Mouse (Mus musculus) adrenal gland, adult 8-10 months (tissue): ENCODE data around the gene Zglp1. TPM values are rescaled to one million over a fixed set of nuclear protein-coding genes. Genes with fewer than 3 reads are reported as not detected.

Experiments used
- DNase-seq: peaks from one replicate; pipeline ENCODE4 v3.0.0; 2022
- microRNA-seq, 2 experiments: library from miRNA; unstranded; fragments of <30 nt; microRNA quantifications; one replicate each; pipeline ENCODE4 v1.2.0; 2022
- total RNA-seq, 4 experiments: library from RNA; stranded (reverse); gene quantifications; 2 replicates each; pipeline ENCODE4 v1.2.4; 2022

Gene Zglp1
- total RNA-seq, 4 experiments from 2014 or later: 0.70 TPM; not detected in 3

GRCm38 (mm10) chr9:21025258-21025810, 41.6 kb downstream of the Zglp1 start:
- no peak for DNase-seq

GRCm38 (mm10) chr9:21022726-21023125, 44.2 kb downstream of the Zglp1 start:
- no peak for DNase-seq

- DNase-seq: no peak
These were observed 44.6 kb downstream of the Zglp1 start for GRCm38 (mm10) chr9:21022288-21022687.

GRCm38 (mm10) chr9:21021363-21021762, 45.5 kb downstream of the Zglp1 start:
- DNase-seq: no peak

- DNase-seq: no peak
These were observed 48.3 kb downstream of the Zglp1 start for GRCm38 (mm10) chr9:21018600-21018999.

- no peak for DNase-seq
These were observed 49.7 kb downstream of the Zglp1 start for GRCm38 (mm10) chr9:21017177-21017575.

GRCm38 (mm10) chr9:21016331-21017176, 50.3 kb downstream of the Zglp1 start:
- no peak for DNase-seq

- DNase-seq: peak; percentile 49
These were observed 51.2 kb downstream of the Zglp1 start, which contains the start of gene Icam1 for GRCm38 (mm10) chr9:21015571-21016130. Icam1 (plus strand) TSS chr9:21015985.

GRCm38 (mm10) chr9:21014691-21015570, 52.0 kb downstream of the Zglp1 start:
- no peak for DNase-seq

Small RNA genes within 50 kb of the gene (microRNA-seq; reads per million reads assigned to microRNA genes)
- gene Mir1900 (0 reads per million in 2 experiments), gene Mir7082 (0.35 to 0.50 reads per million in 2 experiments)

Other genes with a start within 250 kb of the Zglp1 start
- gene Rdh8, start 248.6 kb downstream of the Zglp1 start, total RNA-seq: not detected
- gene A230050P20Rik, start 198.5 kb downstream of the Zglp1 start, total RNA-seq: 10 to 100 TPM; 17.8 to 48.3 (median 32.4) TPM
- 1 to 10 TPM; 2.7 to 4.8 (median 3.2) TPM for gene Angptl6, start 187.4 kb downstream of the Zglp1 start, total RNA-seq
- gene Ppan, start 178.9 kb downstream of the Zglp1 start, total RNA-seq: 10 to 100 TPM; 27.8 to 43.1 (median 35.8) TPM
- gene Eif3g, start 168.5 kb downstream of the Zglp1 start, total RNA-seq: 100 to 1,000 TPM; 152 to 182 (median 170) TPM
- 10 to 100 TPM; 39.6 to 63.8 (median 47.8) TPM for gene Dnmt1, start 107.2 kb downstream of the Zglp1 start, total RNA-seq
- 10 to 100 TPM; 18.8 to 36.9 (median 26.6) TPM for gene S1pr2, start 90.3 kb downstream of the Zglp1 start, total RNA-seq
- 100 to 1,000 TPM; 124 to 131 (median 129) TPM for gene Mrpl4, start 64.4 kb downstream of the Zglp1 start, total RNA-seq
- gene Icam1, start 51.1 kb downstream of the Zglp1 start, total RNA-seq: 10 to 100 TPM; 14.9 to 33.1 (median 22.2) TPM
- 1 to 10 TPM; 1.6 to 7.8 (median 5.4) TPM for gene Icam4, start 37.7 kb downstream of the Zglp1 start, total RNA-seq
- gene Icam5, start 35.0 kb downstream of the Zglp1 start, total RNA-seq: under 1 TPM; 0.23 to 0.94 (median 0.50) TPM
- gene Gm49373, start 6.0 kb upstream of the Zglp1 start, total RNA-seq: under 1 TPM; 0.24 to 0.68 (median 0.42) TPM
- 10 to 100 TPM; 40.3 to 55.0 (median 45.6) TPM for gene Fdx1l, start 6.5 kb upstream of the Zglp1 start, total RNA-seq
- 1 to 10 TPM in 3 of 4 experiments, under 1 TPM in 1; 0.49 to 3.2 (median 2.3) TPM for gene Gm38431, start 24.9 kb upstream of the Zglp1 start, total RNA-seq
- 10 to 100 TPM; 43.9 to 78.6 (median 56.6) TPM for gene Raver1, start 24.9 kb upstream of the Zglp1 start, total RNA-seq
- gene Tyk2, start 64.2 kb upstream of the Zglp1 start, total RNA-seq: 10 to 100 TPM; 15.3 to 30.3 (median 23.0) TPM
- gene Cdc37, start 82.9 kb upstream of the Zglp1 start, total RNA-seq: 100 to 1,000 TPM; 162 to 190 (median 174) TPM
- gene Pde4a, start 98.6 kb upstream of the Zglp1 start, total RNA-seq: 10 to 100 TPM in 2 of 4 experiments, 1 to 10 TPM in 2; 5.7 to 13.4 (median 9.8) TPM
- 10 to 100 TPM; 50.7 to 62.6 (median 57.4) TPM for gene Keap1, start 172.3 kb upstream of the Zglp1 start, total RNA-seq
- under 1 TPM; 0.27 to 0.75 (median 0.46) TPM for gene S1pr5, start 181.3 kb upstream of the Zglp1 start, total RNA-seq
- 10 to 100 TPM; 38.7 to 47.3 (median 40.8) TPM for gene Atg4d, start 198.2 kb upstream of the Zglp1 start, total RNA-seq
- gene Kri1, start 220.9 kb upstream of the Zglp1 start, total RNA-seq: 10 to 100 TPM; 33.0 to 52.0 (median 41.8) TPM
- gene Cdkn2d, start 224.3 kb upstream of the Zglp1 start, total RNA-seq: 10 to 100 TPM; 11.9 to 24.1 (median 18.5) TPM
- gene Ap1m2, start 245.2 kb upstream of the Zglp1 start, total RNA-seq: under 1 TPM in 1 of 4 experiments, not detected in 3; 0.23 TPM